In the genomic region with DNA sequence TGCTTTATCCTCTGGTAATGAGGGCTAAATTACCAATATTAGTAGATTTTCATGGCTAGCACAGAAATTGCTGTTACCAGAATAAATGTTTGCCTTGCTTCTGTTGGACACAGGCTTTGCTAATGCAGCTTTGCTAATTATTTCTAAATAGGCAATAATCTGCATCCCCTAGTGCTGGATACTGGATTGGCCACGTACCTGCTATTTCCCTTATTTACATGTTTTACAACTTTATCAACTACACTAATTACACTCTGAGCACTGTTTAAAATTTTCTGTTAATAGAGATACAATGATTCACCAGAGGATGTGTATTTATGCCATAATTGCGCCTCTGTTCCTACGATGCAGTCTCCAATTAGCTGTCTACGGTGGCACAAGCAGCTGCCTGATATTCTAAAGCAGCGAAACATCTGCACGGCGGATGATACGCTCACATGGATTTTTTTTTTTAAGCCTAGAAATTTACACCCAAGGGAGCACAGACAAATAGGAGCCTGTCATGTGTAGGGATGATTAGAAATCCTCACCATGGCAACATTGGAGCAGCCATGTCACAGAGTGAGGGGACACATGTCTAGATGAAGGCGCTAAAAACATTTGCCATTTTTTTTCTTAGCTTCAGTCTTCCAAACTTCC, we compare ENCODE assay signal across 11 mouse cellular contexts.
DNase-seq lines count a peak whose midpoint lies in the region; ATAC-seq and TF ChIP-seq lines count a peak whose summit lies in the region.
"Had no signal": no experiment of that assay in that cellular context is flagged by ENCODE, and none has a peak within 500 bp of the region (broad histone marks: within the 10 kb centered on the region; RNA-seq: fewer than 3 reads in every experiment).

No protein-coding gene starts in this region.

- peak overlapping the region; percentile 43 for H3K4me2 ChIP-seq in hindbrain, embryonic 12.5 days (replicated peaks)
- H3K4me2 ChIP-seq in midbrain, embryonic 15.5 days, result peak overlapping the region; percentile 47
- no peak overlapping the region for H3K4me2 ChIP-seq in stomach, postnatal 0 days (replicated peaks; ENCODE audit: low read depth)

- TF ChIP-seq CTCF in gastrocnemius, adult 2 months (IDR thresholded peaks at IDR 0.05), result no peak
- no peak for TF ChIP-seq CTCF in stomach, postnatal 0 days (IDR thresholded peaks at IDR 0.05; ENCODE audit: low read depth)

- DNase-seq in right cerebral cortex, postnatal 10 days (ENCODE audit: low spot score in 2 of 2), result peak; percentile 26 to 43
- no peak for DNase-seq in right cerebral cortex, postnatal 36 days (ENCODE audit: low spot score in 2 of 2)
- DNase-seq in gastrocnemius, adult 2 months, result no peak
- DNase-seq in heart, postnatal 4 days, result no peak
- DNase-seq in stomach, postnatal 0 days (ENCODE audit: low spot score), result no peak
- DNase-seq: thymus, postnatal 14 days had no signal

- ATAC-seq in hindbrain, embryonic 12.5 days (ENCODE audit: low FRiP score), result peak; percentile 82
- ATAC-seq in midbrain, embryonic 15.5 days (replicated peaks), result peak; percentile 89
- ATAC-seq in megakaryocyte, adult 5-6 weeks (ENCODE audit: poor library complexity, severe bottlenecking), result no peak
- no peak for ATAC-seq in stomach, postnatal 0 days (ENCODE audit: low FRiP score, low TSS enrichment)

- no peaks in the 10 kb centered on the region for H3K36me3 ChIP-seq in hindbrain, embryonic 12.5 days
- H3K36me3 ChIP-seq in midbrain, embryonic 15.5 days (replicated peaks), result no peaks in the 10 kb centered on the region
- H3K36me3 ChIP-seq in stomach, postnatal 0 days (ENCODE audit: control insufficient read depth, insufficient read depth, low read length), result no peaks in the 10 kb centered on the region
- H3K36me3 ChIP-seq: heart, embryonic 10.5 days had no signal

- H3K27me3 ChIP-seq in hindbrain, embryonic 12.5 days, result no peaks in the 10 kb centered on the region
- no peaks in the 10 kb centered on the region for H3K27me3 ChIP-seq in midbrain, embryonic 15.5 days (replicated peaks)
- H3K27me3 ChIP-seq in stomach, postnatal 0 days (ENCODE audit: control insufficient read depth, insufficient read depth, low read length), result no peaks in the 10 kb centered on the region
- H3K27me3 ChIP-seq: megakaryocyte, embryonic 14.5 days had no signal

- peak overlapping the region; percentile 88 for H3K27ac ChIP-seq in hindbrain, embryonic 12.5 days
- peak overlapping the region; percentile 81 for H3K27ac ChIP-seq in midbrain, embryonic 15.5 days
- H3K27ac ChIP-seq in gastrocnemius, adult 2 months, result no peak overlapping the region
- H3K27ac ChIP-seq in stomach, postnatal 0 days (replicated peaks), result no peak overlapping the region
- H3K27ac ChIP-seq: heart, embryonic 10.5 days had no signal

- H3K9ac ChIP-seq in hindbrain, embryonic 12.5 days, result 0 out of 2 replicates have a peak overlapping the region, but pooled peaks have one; percentile 1
- peak overlapping the region; percentile 31 for H3K9ac ChIP-seq in midbrain, embryonic 15.5 days
- no peak overlapping the region for H3K9ac ChIP-seq in stomach, postnatal 0 days (ENCODE audit: low read length)

- no peak overlapping the region; the same call in 1 of the 2 replicates for H3K4me3 ChIP-seq in hindbrain, embryonic 12.5 days
- H3K4me3 ChIP-seq in midbrain, embryonic 15.5 days, result peak overlapping the region; percentile 26
- no peak overlapping the region for H3K4me3 ChIP-seq in gastrocnemius, adult 2 months
- no peak overlapping the region for H3K4me3 ChIP-seq in stomach, postnatal 0 days (ENCODE audit: low read depth, low read length)
- H3K4me3 ChIP-seq: heart, embryonic 10.5 days; megakaryocyte, embryonic 14.5 days had no signal

- 24% methylated on average over 9 of the region's 9 CpGs for WGBS in hindbrain, embryonic 12.5 days
- WGBS in midbrain, embryonic 15.5 days, result 9% methylated on average over 9 of the region's 9 CpGs
- WGBS in stomach, postnatal 0 days, result 80% methylated on average over 9 of the region's 9 CpGs

- intact Hi-C loops in gastrocnemius, adult 2 months (cut with DNase I), result no loop called here

- no peak for TF ChIP-seq EP300 in stomach, postnatal 0 days (optimal IDR thresholded peaks at IDR 0.05)

- peaks cover 16% of the 10 kb centered on the region for H3K4me1 ChIP-seq in hindbrain, embryonic 12.5 days
- H3K4me1 ChIP-seq in midbrain, embryonic 15.5 days, result peaks cover 23% of the 10 kb centered on the region
- no peaks in the 10 kb centered on the region for H3K4me1 ChIP-seq in stomach, postnatal 0 days (replicated peaks; ENCODE audit: control insufficient read depth, insufficient read depth)
- H3K4me1 ChIP-seq: heart, embryonic 10.5 days; megakaryocyte, embryonic 14.5 days had no signal

- no peaks in the 10 kb centered on the region for H3K9me3 ChIP-seq in hindbrain, embryonic 12.5 days (replicated peaks)
- H3K9me3 ChIP-seq in midbrain, embryonic 15.5 days, result no peaks in the 10 kb centered on the region
- H3K9me3 ChIP-seq in stomach, postnatal 0 days (ENCODE audit: control insufficient read depth, low read length), result no peaks in the 10 kb centered on the region
- H3K9me3 ChIP-seq: heart, embryonic 10.5 days; megakaryocyte, embryonic 14.5 days had no signal

Comparison
In these comparisons a context has a peak if more than half of its experiments do, and no peak if none do; other contexts are left out.
1. DNase-seq: peak in right cerebral cortex, postnatal 10 days (2 of 2); none in right cerebral cortex, postnatal 36 days (0 of 2), gastrocnemius, adult 2 months (single experiment), heart, postnatal 4 days (single experiment) and stomach, postnatal 0 days (single experiment).
2. ATAC-seq: peak in hindbrain, embryonic 12.5 days (single experiment) and midbrain, embryonic 15.5 days (single experiment); none in megakaryocyte, adult 5-6 weeks (single experiment) and stomach, postnatal 0 days (single experiment).
3. H3K27ac ChIP-seq: peak in hindbrain, embryonic 12.5 days (single experiment) and midbrain, embryonic 15.5 days (single experiment); none in gastrocnemius, adult 2 months (single experiment) and stomach, postnatal 0 days (single experiment).